Comparison of ENCODE assay signal across 7 mouse cellular contexts in genomic region chr11:44261657-44262056, GRCm38 (mm10).
"Had no signal": no experiment of that assay in that cellular context is flagged by ENCODE, and none has a peak within 500 bp of the region (broad histone marks: within the 10 kb centered on the region; RNA-seq: fewer than 3 reads in every experiment).

No protein-coding gene starts in this region.

- DNase-seq: kidney, adult 8-10 months; kidney, postnatal 25 days; liver; liver, embryonic 13.5 days; liver, postnatal 0 days; thymus, postnatal 36 days had no signal

- ATAC-seq: liver, postnatal 0 days; midbrain, embryonic 15.5 days had no signal
